Mouse (Mus musculus) G1E (cell line): ENCODE data around the gene Tcf21.

Experiments used
- CTCF ChIP-seq: IDR thresholded peaks from 2 replicates; pipeline ENCODE4 v1.5.1; 2012; ENCODE audit warnings: low read depth, low read length, inconsistent platforms, mixed read lengths
- GATA1 ChIP-seq: IDR thresholded peaks from 2 replicates; pipeline ENCODE4 v1.6.1; 2012; ENCODE audit warnings: borderline replicate concordance, low read length, inconsistent platforms, mixed read lengths
- POLR2AphosphoS5 ChIP-seq: IDR thresholded peaks from 2 replicates; pipeline ENCODE4 v1.6.1; 2012; ENCODE audit warnings: low read depth, low read length, inconsistent platforms; ENCODE audit not compliant: insufficient replicate concordance
- TAL1 ChIP-seq: conservative IDR thresholded peaks from 2 replicates; pipeline ENCODE4 v1.6.1; 2012; ENCODE audit warnings: low read depth, low read length, inconsistent platforms, mixed read lengths

GRCm38 (mm10) chr10:22820841-22821240, 867 bp upstream of the Tcf21 start:
- TF ChIP-seq CTCF = no peak
- TF ChIP-seq GATA1 = no peak
- TF ChIP-seq POLR2AphosphoS5 = no peak
- TF ChIP-seq TAL1 = no peak
